Mouse (Mus musculus) naive thymus-derived CD4-positive, alpha-beta T cell, adult 2 months (primary cell): ENCODE measurements at regions not wholly inside any gene's neighbourhood (a gene's known extent, or its start where the extent isn't known, plus 50 kb on each side); places are given as distances from the start of the nearest gene placed in this dataset.
"Not testable (repeated sequence)": the region's sequence is repeated elsewhere in the genome, so short reads cannot be mapped to it uniquely, and the experiment has no call there.

Source experiments
- DNase-seq: peaks from one replicate; pipeline ENCODE4 v3.0.0-alpha.2; 2011; ENCODE audit warnings: low read depth

GRCm38 (mm10) chr6:144940871-144941380 is 135.1 kb downstream of the Bcat1 start:
- no peak for DNase-seq

GRCm38 (mm10) chr6:144938613-144939236 is 137.3 kb downstream of the Bcat1 start:
- DNase-seq: no peak

DNA sequence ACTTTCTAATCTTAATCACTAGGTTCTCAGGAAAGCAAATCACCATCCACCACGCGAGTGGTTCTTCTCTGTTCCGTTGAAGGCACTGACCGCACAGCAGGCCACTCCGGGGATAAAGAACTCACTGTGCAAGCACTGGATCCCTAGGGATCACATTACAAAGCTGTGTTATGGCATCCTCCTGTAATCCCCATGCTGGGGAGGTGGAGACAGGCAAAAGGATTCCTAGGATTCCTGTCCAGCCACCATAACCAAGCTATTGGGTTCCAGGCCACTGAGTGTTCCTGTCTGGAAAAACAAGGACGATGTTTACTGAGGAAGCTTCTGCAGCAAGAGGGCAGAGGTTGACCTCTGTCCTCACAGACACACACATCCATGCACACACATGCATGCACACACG is 138.8 kb downstream of the Bcat1 start:
- DNase-seq: no peak

GRCm38 (mm10) chr6:144933722-144934235 is 142.2 kb downstream of the Bcat1 start:
- DNase-seq: no peak

- DNase-seq: no peak
Measured at GRCm38 (mm10) chr6:144932402-144932801, 143.6 kb downstream of the Bcat1 start.

- no peak for DNase-seq
Measured at GRCm38 (mm10) chr6:144929959-144930358, 146.0 kb downstream of the Bcat1 start.

DNA sequence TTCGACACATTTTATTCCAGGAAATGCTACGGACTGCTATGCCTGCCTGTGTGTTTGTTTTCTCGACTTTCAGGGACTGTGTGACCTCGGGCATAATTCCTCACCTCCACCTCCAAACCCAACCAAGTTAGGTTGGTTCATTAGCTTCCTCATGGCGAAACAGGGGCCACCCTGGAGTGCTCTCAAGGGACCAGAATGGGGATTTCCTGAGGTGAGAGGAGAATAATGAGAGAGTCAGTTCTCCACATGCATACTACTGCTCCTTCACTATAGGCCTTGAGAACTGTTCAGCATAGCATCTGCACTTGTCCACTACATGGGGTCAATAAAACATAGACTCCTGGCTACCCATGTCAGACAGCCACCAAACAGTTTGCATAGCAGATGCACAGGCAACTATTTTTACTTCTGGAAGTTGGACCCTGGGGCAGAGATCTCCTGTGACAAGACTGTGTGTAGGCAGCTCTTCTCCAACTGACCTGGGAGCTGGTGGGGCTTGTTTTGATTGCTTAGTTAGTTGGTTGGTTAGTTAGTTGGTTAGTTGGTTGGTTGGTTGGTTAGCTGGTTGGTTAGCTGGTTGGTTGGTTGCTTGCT is 146.6 kb downstream of the Bcat1 start:
- no peak for DNase-seq

GRCm38 (mm10) chr6:144927599-144927998 is 145.8 kb upstream of the Sox5 start:
- no peak for DNase-seq

DNA sequence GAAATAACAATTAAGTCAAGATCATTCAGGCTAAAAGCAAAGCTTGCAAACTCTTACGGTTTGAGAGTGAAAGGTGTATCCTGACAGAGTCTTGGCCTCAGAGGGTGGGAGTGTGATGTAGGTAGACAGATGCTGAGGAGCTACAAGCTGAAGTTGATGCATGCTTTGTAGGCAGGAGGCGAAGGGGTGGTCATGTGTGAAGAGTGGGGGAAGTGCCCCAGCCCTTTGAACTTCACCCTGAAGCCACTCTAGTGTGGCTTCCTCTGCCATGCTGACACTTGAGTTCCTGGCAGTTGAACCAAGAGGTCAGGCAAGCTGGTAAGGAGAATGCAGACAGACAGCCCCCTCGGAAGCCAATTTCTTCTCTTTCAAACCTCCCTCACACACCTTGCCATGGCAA is 141.0 kb upstream of the Sox5 start:
- peak; percentile 46 for DNase-seq

GRCm38 (mm10) chr6:144919750-144920149 is 138.0 kb upstream of the Sox5 start:
- peak; percentile 58 for DNase-seq

- no peak for DNase-seq
Measured at GRCm38 (mm10) chr6:144917128-144917527, 135.4 kb upstream of the Sox5 start.

DNA sequence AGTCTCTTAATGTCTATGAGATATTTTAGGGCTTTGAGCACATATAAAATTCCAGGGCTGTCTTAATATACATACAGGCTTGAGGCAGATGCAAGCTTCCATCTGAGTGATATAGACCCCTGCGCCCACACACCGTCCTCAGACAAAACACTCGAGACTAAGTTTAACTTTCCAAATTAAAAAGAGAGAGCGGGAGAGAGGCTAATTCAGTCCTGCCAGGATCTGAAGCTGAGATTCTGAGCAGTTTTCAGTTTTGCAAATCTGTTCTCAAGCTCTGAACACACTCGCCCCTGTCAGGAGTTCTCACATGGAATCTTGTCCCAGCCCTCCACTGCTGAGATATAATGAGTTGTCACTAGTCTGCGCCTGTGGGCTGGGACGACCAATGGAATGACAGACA is 130.0 kb upstream of the Sox5 start:
- no peak for DNase-seq

DNA sequence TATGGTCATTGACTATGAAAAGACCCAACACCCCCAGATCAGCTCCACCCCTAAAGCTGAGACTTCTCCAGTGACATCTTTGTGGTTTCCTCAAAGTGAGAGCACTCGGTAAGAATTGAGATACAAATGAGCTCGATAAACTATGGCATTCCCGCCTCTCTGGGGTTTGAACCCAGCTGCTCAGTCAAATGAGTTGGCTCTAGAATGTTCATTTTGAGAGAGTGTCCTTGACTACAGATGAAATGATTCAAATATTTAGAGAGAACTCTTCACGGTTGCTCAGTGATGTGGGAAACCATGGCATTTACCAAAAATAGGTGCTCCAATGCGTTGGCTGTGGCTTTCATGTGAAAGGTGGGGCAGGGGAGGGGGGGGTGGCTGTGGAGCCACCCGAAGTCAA is 128.6 kb upstream of the Sox5 start:
- DNase-seq: no peak

DNA sequence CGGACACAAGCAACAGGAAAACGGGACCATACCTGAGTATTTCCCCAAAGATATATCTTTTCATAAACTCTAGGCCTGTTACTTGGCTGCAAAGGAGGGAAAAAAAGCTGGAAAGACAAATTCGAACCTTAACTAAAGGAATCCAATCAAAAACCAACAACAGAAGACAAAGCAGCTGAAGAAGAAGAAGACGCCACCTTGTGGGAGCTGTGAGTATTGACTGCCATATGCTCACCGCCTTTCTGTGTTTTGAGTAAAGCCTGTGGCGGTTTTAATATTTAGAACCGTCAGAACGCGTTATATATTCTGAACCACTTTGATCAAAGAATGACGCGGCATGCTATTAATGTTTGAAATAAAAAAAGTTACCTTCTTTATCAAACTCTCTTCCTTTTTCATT is 126.9 kb upstream of the Sox5 start:
- no peak for DNase-seq

GRCm38 (mm10) chr6:144903156-144903555 is 121.4 kb upstream of the Sox5 start:
- peak; percentile 63 for DNase-seq

GRCm38 (mm10) chr6:144902267-144902995 is 120.7 kb upstream of the Sox5 start:
- DNase-seq: peak; percentile 88

GRCm38 (mm10) chr6:144901825-144902224 is 120.0 kb upstream of the Sox5 start:
- DNase-seq: peak; percentile 81

GRCm38 (mm10) chr6:144900858-144901257 is 119.1 kb upstream of the Sox5 start:
- not testable (repeated sequence) for DNase-seq

- DNase-seq: no peak
Measured at GRCm38 (mm10) chr6:144897526-144897925, 115.7 kb upstream of the Sox5 start.

DNA sequence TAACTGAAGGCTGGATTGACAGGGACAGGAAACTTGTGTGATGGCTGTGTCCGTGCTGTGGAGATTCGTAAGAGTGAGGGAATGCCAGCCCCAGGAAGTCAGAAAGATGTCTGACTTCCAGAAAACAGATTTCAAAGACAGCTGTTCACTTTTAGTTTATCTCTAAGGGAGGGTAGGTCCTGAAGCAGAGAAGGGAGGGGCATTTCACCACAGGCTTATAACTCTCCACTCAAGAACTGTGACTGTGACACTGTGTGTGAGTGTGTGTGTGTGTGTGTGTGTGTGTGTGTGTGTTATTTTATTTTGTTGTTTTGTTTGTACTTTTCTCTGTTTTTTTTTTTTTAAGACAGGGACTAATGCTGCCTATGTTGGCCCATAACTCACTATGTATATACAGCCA is 109.1 kb upstream of the Sox5 start:
- DNase-seq: no peak

DNA sequence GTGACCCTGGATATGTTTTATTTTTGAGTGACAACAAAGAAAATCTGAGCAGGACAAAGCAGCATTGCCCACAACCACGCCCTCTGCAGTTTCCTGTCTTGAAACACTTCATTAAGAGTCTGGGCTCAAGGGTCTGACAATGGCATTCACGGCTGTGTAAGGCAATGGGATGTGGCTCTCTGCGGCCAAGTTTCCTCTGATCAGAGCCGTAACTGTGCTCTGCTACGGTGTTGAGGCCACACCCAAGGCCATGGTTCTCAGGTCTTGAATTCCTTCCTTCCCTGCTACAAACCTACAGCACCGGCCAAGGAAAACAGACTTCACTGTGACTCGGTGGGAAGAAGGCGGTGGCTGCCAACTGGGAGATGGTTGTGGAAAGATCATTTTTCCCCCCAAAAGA is 108.4 kb upstream of the Sox5 start:
- no peak for DNase-seq

DNA sequence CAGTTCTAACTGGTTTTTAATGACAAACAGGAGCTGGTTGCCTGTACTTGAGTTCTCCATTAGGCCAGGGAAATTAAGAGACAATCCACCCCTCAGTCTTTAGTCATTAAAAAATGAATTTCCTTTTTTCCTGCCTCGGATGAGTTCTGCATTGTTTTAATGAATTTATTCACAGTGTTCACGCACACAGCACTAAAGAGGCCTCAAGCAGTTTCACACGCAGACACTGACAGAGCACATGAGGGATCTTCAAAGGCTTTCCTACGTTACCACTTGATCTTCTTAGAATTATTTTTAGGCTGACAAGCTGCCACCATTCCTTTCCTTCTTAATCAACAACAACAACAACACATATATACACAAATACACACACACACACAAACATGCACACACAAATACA is 101.3 kb upstream of the Sox5 start:
- DNase-seq: no peak

GRCm38 (mm10) chr6:144880098-144880497 is 98.3 kb upstream of the Sox5 start:
- DNase-seq: no peak
